Comparison of ENCODE assay signal across 8 mouse cellular contexts in the genomic region with DNA sequence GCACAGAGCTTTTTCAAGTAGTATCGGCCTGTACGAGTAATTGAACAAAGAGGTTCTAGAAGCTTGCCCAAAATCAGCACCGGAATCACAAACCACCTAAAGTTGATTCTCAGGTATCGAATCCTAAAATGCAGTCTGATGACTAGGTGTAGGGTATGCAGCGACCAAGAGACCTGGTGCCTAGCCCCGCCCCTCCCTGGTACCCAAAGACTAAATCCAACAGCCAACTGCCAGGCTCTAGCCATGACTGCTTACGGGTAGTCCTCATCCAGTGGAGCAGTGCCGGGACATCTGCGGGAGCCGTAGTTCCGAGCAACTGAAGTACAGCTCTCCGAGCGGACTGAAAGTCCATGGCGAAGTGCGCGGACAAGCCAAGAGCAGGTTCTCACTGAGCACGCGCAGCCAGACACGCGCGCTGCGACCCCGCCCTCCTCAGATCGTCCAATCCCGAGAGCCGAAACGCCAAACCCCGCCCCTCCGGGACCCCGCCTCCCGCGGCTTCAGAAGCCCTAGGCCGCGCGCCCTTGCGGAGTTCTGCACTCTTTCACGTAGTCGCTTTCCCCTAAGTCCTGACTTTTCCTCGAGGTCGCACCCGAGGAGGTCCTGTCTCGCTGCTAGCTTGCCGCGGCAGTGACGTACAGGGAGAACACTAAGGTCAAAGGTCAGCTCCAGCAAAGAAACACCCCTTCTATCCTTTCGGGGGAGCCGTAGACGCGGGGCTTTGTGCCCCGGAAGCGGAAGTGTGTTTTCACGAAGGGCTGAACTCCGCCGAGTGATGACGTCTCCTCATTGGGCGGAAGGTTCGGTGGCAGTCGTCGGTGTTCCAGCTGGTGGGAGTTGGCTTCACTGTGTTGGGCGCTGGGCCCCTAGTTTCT. TPM values are rescaled to one million over a fixed set of nuclear protein-coding genes. Genes with fewer than 3 reads are reported as not detected.
DNase-seq lines count a peak whose midpoint lies in the region; ATAC-seq and TF ChIP-seq lines count a peak whose summit lies in the region.
"Not testable (repeated sequence)": the region's sequence is repeated elsewhere in the genome, so short reads cannot be mapped to it uniquely, and the experiment has no call there.

A gene (minus strand): TSS at position 385 of the 875 bp plus-strand sequence.
A gene (plus strand): TSS at position 537 of the 875 bp plus-strand sequence.

- H3K4me1 ChIP-seq in forebrain, embryonic 15.5 days; lung, adult 2 months (ENCODE audit: control insufficient read depth, insufficient read depth, low read length): not testable (repeated sequence)

- H3K9ac ChIP-seq in forebrain, embryonic 15.5 days (replicated peaks) = peak within 1 kb of the TSS; percentile 78

- H3K27ac ChIP-seq in forebrain, embryonic 15.5 days (replicated peaks) = peak within 1 kb of the TSS; percentile 89

- peak within 1 kb of the TSS; percentile 55 for H3K4me2 ChIP-seq in forebrain, embryonic 15.5 days (replicated peaks)

- H3K4me3 ChIP-seq in forebrain, embryonic 15.5 days = peak within 1 kb of the TSS; percentile 83
- peak within 1 kb of the TSS; percentile 73 for H3K4me3 ChIP-seq in lung, adult 2 months (replicated peaks; ENCODE audit: extremely low read depth, low read depth, low read length)

- not testable (repeated sequence) for TF ChIP-seq CTCF in lung, adult 2 months (IDR thresholded peaks at IDR 0.05; ENCODE audit: insufficient read depth, low read length)

- under 1% methylated on average over 60 of the region's 60 CpGs for WGBS in forebrain, embryonic 15.5 days
- under 1% methylated on average over 60 of the region's 60 CpGs for WGBS in lung, adult 2 months

- ATAC-seq in forebrain, embryonic 15.5 days (replicated peaks) = peak; percentile 99
- peak; percentile 94 for ATAC-seq in neutrophil, adult 5-6 weeks (ENCODE audit: extremely low read depth, insufficient number of reproducible peaks, low FRiP score, poor library complexity, severe bottlenecking)

- not testable (repeated sequence) for H3K36me3 ChIP-seq in forebrain, embryonic 15.5 days

- peak; percentile 93 for DNase-seq in ES-CJ7 (ENCODE audit: low read depth, low spot score)
- DNase-seq in cerebellum, adult 11 months = peak; percentile 90
- DNase-seq in heart, postnatal 25 days (ENCODE audit: low spot score) = peak; percentile 91
- peak; percentile 92 to 96 for DNase-seq in layer of hippocampus, adult 18-20 months (ENCODE audit: low spot score in 2 of 2)
- DNase-seq in lung, adult 2 months = peak; percentile 94
- DNase-seq in thymus, adult 18-20 months = peak; percentile 86 to 93

- intact Hi-C loops in heart, postnatal 25 days (cut with DNase I) = not testable (repeated sequence)

- not testable (repeated sequence) for H3K9me3 ChIP-seq in forebrain, embryonic 15.5 days

- not testable (repeated sequence) for H3K27me3 ChIP-seq in forebrain, embryonic 15.5 days

- TF ChIP-seq POLR2A in lung, adult 2 months (IDR thresholded peaks at IDR 0.05; ENCODE audit: borderline replicate concordance, extremely low read depth, low read depth, low read length) = peak; percentile 65; the same call in 1 of the 2 replicates

RNA-seq across cellular contexts. Expression of the first gene that starts in this region (rescaled TPM):
- polyA plus RNA-seq in forebrain, embryonic 15.5 days (2015; fragmentation: Nextera tagmentation; extraction: Ambion mirVana) = 33.6 and 36.4 TPM in 2 replicates
- 1 to 10 TPM; 6.9 to 9.0 TPM for total RNA-seq in heart, postnatal 25 days (2021)
- 10 to 100 TPM in 1 of 2 experiments, 1 to 10 TPM in 1; 8.2 to 10.9 TPM for total RNA-seq in layer of hippocampus, adult 18-20 months (2021)
- 3.3 and 6.4 TPM in 2 replicates for polyA plus RNA-seq in lung, adult 2 months (2012; rRNA removed)
- 6.5 and 9.2 TPM in 2 replicates for total RNA-seq in neutrophil, adult 5-6 weeks (2017)

RNA-seq across cellular contexts. Expression of the second gene that starts in this region (rescaled TPM):
- polyA plus RNA-seq in forebrain, embryonic 15.5 days (2015; fragmentation: Nextera tagmentation; extraction: Ambion mirVana) = 203 and 213 TPM in 2 replicates
- 10 to 100 TPM; 73.5 to 93.4 TPM for total RNA-seq in heart, postnatal 25 days (2021)
- 10 to 100 TPM; 84.1 to 90.0 TPM for total RNA-seq in layer of hippocampus, adult 18-20 months (2021)
- 16.7 and 21.0 TPM in 2 replicates for polyA plus RNA-seq in lung, adult 2 months (2012; rRNA removed)
- 156 and 159 TPM in 2 replicates for total RNA-seq in neutrophil, adult 5-6 weeks (2017)

Comparison
In these comparisons a context has a peak if more than half of its experiments do, and no peak if none do; other contexts are left out.
1. Peak in every context shown above with its lines: DNase-seq, ATAC-seq, H3K4me3 ChIP-seq and H3K27ac ChIP-seq.